In the genomic region with DNA sequence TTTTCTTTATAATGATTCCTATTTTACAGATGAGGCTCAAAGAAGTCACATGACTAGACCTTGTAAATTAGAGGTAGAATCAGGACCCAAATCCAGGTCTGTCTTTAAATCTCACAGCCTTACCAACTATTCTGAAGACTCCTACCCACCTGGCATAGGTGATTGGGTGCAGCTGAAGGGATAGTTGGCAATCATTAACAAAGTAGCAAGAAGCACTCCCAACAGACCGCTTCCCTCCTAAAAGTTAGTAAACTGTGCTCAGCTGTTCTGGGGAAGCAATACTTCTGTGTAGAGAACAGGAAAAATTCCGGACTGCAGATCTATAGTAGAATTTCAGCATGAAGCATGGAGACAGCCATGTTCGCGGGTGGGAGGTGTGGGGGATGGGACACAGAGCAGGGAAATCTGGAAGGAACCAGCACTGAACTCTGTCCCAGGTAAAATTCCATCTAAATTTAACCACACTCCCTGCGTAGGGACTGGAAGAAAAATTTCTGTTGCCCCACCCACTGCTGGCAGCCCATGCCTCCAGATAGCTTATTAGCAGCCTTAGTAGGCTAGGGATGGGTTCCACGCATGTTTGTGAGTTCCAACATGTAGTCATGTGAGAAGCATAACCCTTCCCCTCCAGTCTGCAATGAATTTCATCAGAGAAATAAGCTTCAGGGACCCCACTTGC, we compare ENCODE assay signal across 8 mouse cellular contexts. TPM values are rescaled to one million over a fixed set of nuclear protein-coding genes. Genes with fewer than 3 reads are reported as not detected.
DNase-seq lines count a peak whose midpoint lies in the region; ATAC-seq and TF ChIP-seq lines count a peak whose summit lies in the region.
"Had no signal": no experiment of that assay in that cellular context is flagged by ENCODE, and none has a peak within 500 bp of the region (broad histone marks: within the 10 kb centered on the region; RNA-seq: fewer than 3 reads in every experiment).

No protein-coding gene starts in this region.

- H3K9ac ChIP-seq in ES-Bruce4 (ENCODE audit: low read depth, poor library complexity, severe bottlenecking), result peak overlapping the region; percentile 49
- no peak overlapping the region for H3K9ac ChIP-seq in liver, embryonic 11.5 days (ENCODE audit: low read depth, low read length)

- H3K36me3 ChIP-seq in ES-Bruce4 (ENCODE audit: control insufficient read depth, insufficient read depth, low read length, poor library complexity, severe bottlenecking), result no peaks in the 10 kb centered on the region
- no peaks in the 10 kb centered on the region for H3K36me3 ChIP-seq in liver, embryonic 11.5 days (ENCODE audit: control insufficient read depth, insufficient read depth, low read length)

- TF ChIP-seq POLR2A in ES-Bruce4 (IDR thresholded peaks at IDR 0.05; ENCODE audit: insufficient read depth, low read length), result no peak

- H3K4me1 ChIP-seq in ES-Bruce4 (ENCODE audit: control insufficient read depth, insufficient read depth, low read length), result peaks cover 6% of the 10 kb centered on the region
- 0 out of 2 replicates have a peak, but pooled peaks cover 2% of the 10 kb centered on the region for H3K4me1 ChIP-seq in brown adipose tissue, adult 24 weeks (ENCODE audit: control insufficient read depth, insufficient read depth, insufficient read length, low read length)
- no peaks in the 10 kb centered on the region; the same call in 1 of the 2 replicates for H3K4me1 ChIP-seq in liver, embryonic 11.5 days (replicated peaks; ENCODE audit: control insufficient read depth, insufficient read depth, low read length)

- intact Hi-C loops in left cerebral cortex, postnatal 36 days (cut with DNase I), result no loop called here

- no peak for ATAC-seq in liver, embryonic 11.5 days (replicated peaks; ENCODE audit: low FRiP score)
- no peak for ATAC-seq in frontal cortex, adult (ENCODE audit: low TSS enrichment)
- ATAC-seq: midbrain, embryonic 16.5 days had no signal

- H3K27ac ChIP-seq in ES-Bruce4 (ENCODE audit: insufficient read depth, low read length), result peak overlapping the region; percentile 95
- 0 out of 2 replicates have a peak overlapping the region, but pooled peaks have one; percentile 18 for H3K27ac ChIP-seq in brown adipose tissue, adult 24 weeks (replicated peaks; ENCODE audit: low read depth, low read length)
- H3K27ac ChIP-seq in liver, embryonic 11.5 days (ENCODE audit: low read depth, low read length), result no peak overlapping the region

- H3K27me3 ChIP-seq in ES-Bruce4 (ENCODE audit: control insufficient read depth, insufficient read depth, low read length, poor library complexity, severe bottlenecking), result no peaks in the 10 kb centered on the region
- H3K27me3 ChIP-seq in liver, embryonic 11.5 days (replicated peaks; ENCODE audit: control insufficient read depth, insufficient read depth, low read length), result no peaks in the 10 kb centered on the region

- TF ChIP-seq CTCF in ES-Bruce4 (IDR thresholded peaks at IDR 0.05; ENCODE audit: low read depth, low read length), result no peak

- peak; percentile 73 for DNase-seq in heart, postnatal 4 days
- DNase-seq in liver, embryonic 11.5 days (ENCODE audit: low spot score), result no peak
- DNase-seq in cerebellum, adult 8-10 months, result no peak
- DNase-seq in left cerebral cortex, postnatal 36 days (ENCODE audit: low spot score in 2 of 2), result no peak

- H3K4me2 ChIP-seq in liver, embryonic 11.5 days, result peak overlapping the region; percentile 38

- no peaks in the 10 kb centered on the region for H3K9me3 ChIP-seq in ES-Bruce4 (replicated peaks; ENCODE audit: control insufficient read depth, insufficient read depth, low read length, poor library complexity, severe bottlenecking)
- no peaks in the 10 kb centered on the region for H3K9me3 ChIP-seq in liver, embryonic 11.5 days (ENCODE audit: control insufficient read depth, low read length)

- peak overlapping the region; percentile 20 for H3K4me3 ChIP-seq in ES-Bruce4 (ENCODE audit: low read depth, low read length)
- H3K4me3 ChIP-seq in brown adipose tissue, adult 24 weeks (ENCODE audit: insufficient read depth, low read depth, low read length), result peak overlapping the region; percentile 2; the same call in 1 of the 2 replicates
- no peak overlapping the region for H3K4me3 ChIP-seq in liver, embryonic 11.5 days (ENCODE audit: low read depth, low read length)

- 0 out of 2 replicates have a peak, but pooled peaks have one; percentile 41 for TF ChIP-seq EP300 in ES-Bruce4 (IDR thresholded peaks at IDR 0.05; ENCODE audit: insufficient read depth, low read depth, low read length)

- 60% methylated on average over 6 of the region's 6 CpGs for WGBS in liver, embryonic 11.5 days

RNA-seq across cellular contexts. Expression of a gene that starts 3.3 kb away (rescaled TPM):
- polyA plus RNA-seq in ES-Bruce4 (2011; ENCODE audit: insufficient read depth, insufficient read length, low read depth, missing spikeins), result 323 and 339 TPM in 2 replicates
- polyA plus RNA-seq in brown adipose tissue, adult 24 weeks (2012; ENCODE audit: insufficient read depth, insufficient read length, missing spikeins), result 10.1 and 13.3 TPM in 2 replicates
- total RNA-seq in heart, postnatal 4 days (2021), result 10 to 100 TPM; 36.7 to 42.4 TPM
- polyA plus RNA-seq in liver, embryonic 11.5 days (2014; fragmentation: Nextera tagmentation; extraction: Ambion mirVana), result 21.6 and 27.0 TPM in 2 replicates
- total RNA-seq in left cerebral cortex, postnatal 36 days (2021), result 10 to 100 TPM; 24.3 to 27.0 TPM

Comparison
In these comparisons a context has a peak if more than half of its experiments do, and no peak if none do; other contexts are left out.
1. RNA of a gene that starts 3.3 kb away (polyA plus RNA-seq): 323 to 339 TPM in ES-Bruce4; 21.6 to 27.0 TPM in liver, embryonic 11.5 days and 10.1 to 13.3 TPM in brown adipose tissue, adult 24 weeks; every median in the first group is over 10 times any median in the second.